Mouse (Mus musculus) ES-Bruce4 (cell line): Measurements from ENCODE around the gene Wars2. TPM values are rescaled to one million over a fixed set of nuclear protein-coding genes. Genes with fewer than 3 reads are reported as not detected.

ENCODE experiments used
- H3K27ac ChIP-seq: 2 replicates; pipeline ENCODE4 v1.5.1; 2012; ENCODE audit warnings: low read length, inconsistent platforms; ENCODE audit not compliant: insufficient read depth
- H3K27me3 ChIP-seq: 2 replicates; pipeline ENCODE4 v1.6.1; 2012; ENCODE audit warnings: mild to moderate bottlenecking, low read length, inconsistent platforms; ENCODE audit not compliant: control insufficient read depth, poor library complexity, insufficient read depth, severe bottlenecking
- H3K36me3 ChIP-seq: 2 replicates; pipeline ENCODE4 v1.6.1; 2012; ENCODE audit warnings: inconsistent platforms, mild to moderate bottlenecking, low read length, moderate library complexity; ENCODE audit not compliant: control insufficient read depth, poor library complexity, insufficient read depth, severe bottlenecking
- H3K4me1 ChIP-seq: one replicate; pipeline ENCODE4 v1.8.1; 2011; ENCODE audit warnings: low read length; ENCODE audit not compliant: control insufficient read depth, insufficient read depth
- H3K4me3 ChIP-seq: 2 replicates; pipeline ENCODE4 v1.5.1; 2011; ENCODE audit warnings: low read depth, mild to moderate bottlenecking, low read length
- H3K9ac ChIP-seq: 2 replicates; pipeline ENCODE4 v1.6.1; 2012; ENCODE audit warnings: low read depth, mild to moderate bottlenecking, inconsistent platforms; ENCODE audit not compliant: poor library complexity, severe bottlenecking
- H3K9me3 ChIP-seq: replicated peaks from 2 replicates; pipeline ENCODE4 v1.6.1; 2012; ENCODE audit warnings: mild to moderate bottlenecking, low read length, inconsistent platforms; ENCODE audit not compliant: control insufficient read depth, poor library complexity, insufficient read depth, severe bottlenecking
- CTCF ChIP-seq: IDR thresholded peaks from one replicate; pipeline ENCODE4 v1.8.1; 2011; ENCODE audit warnings: low read depth, low read length
- EP300 ChIP-seq: IDR thresholded peaks from 2 replicates; pipeline ENCODE4 v1.6.1; 2011; ENCODE audit warnings: low read depth, low read length; ENCODE audit not compliant: insufficient read depth
- POLR2A ChIP-seq: IDR thresholded peaks from one replicate; pipeline ENCODE4 v1.8.1; 2011; ENCODE audit warnings: low read length; ENCODE audit not compliant: insufficient read depth
- polyA plus RNA-seq: library from polyadenylated mRNA; stranded (reverse); fragments of >200 nt; gene quantifications from 2 replicates; pipeline ENCODE4 v1.2.4, GENCODE M21; 2011; ENCODE audit warnings: low read depth; ENCODE audit not compliant: missing spikeins, insufficient read depth, insufficient read length

Gene Wars2
- polyA plus RNA-seq, 1 experiment, result 4.4 TPM

DNA sequence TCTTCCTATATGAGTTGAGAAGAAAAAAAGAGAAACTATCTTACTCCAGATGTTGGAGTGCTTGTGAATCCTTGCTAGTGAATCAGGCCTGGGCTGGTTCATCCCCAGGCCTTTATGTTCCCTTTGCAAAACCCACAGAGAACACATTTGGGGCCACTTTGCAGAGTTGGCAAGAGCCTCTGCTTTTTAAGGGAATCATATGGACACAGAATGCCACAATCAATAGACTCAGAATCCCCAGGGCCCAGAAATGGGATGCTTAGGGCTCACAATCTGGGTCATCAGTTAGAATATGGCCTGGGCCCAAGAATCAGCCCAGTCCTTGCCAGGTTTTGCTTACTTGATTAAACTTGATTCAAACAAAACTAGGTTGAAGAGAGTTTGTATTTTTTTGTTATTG, 62.5 kb downstream of the Wars2 start:
- no peaks in the 10 kb centered on the region for H3K9me3 ChIP-seq
- no peaks in the 10 kb centered on the region for H3K36me3 ChIP-seq
- no peaks in the 10 kb centered on the region for H3K27me3 ChIP-seq
- no peak overlapping the region for H3K4me3 ChIP-seq
- no peak overlapping the region for H3K9ac ChIP-seq
- no peak overlapping the region for H3K27ac ChIP-seq
- TF ChIP-seq EP300, result no peak
- TF ChIP-seq POLR2A, result no peak
- TF ChIP-seq CTCF, result no peak
- H3K4me1 ChIP-seq, result no peaks in the 10 kb centered on the region

DNA sequence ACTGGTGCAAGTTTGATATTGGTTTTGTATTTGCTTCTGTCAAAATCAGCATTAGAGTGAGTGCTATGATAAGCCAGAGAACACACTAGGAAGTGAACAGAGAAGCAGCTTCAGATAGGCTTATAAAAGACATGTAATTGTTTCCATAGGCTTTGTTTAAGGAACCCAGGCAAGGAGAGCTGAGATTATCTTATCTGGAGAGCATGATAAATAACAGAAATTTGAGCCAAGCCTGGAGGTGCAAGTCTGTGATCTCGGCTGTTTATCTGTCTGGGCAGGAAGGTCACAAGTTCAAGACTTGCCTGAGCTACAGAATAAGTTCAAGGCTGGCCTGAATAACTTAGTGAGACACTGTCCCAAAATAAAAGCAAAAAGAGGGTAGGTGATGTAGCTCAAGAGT, 67.5 kb downstream of the Wars2 start:
- TF ChIP-seq CTCF, result no peak
- no peak for TF ChIP-seq EP300
- no peak for TF ChIP-seq POLR2A
- Histone ChIP-seq H3K27me3 (no peaks in the 10 kb centered on the region), H3K9ac (no peak overlapping the region), H3K4me1 (no peaks in the 10 kb centered on the region), H3K27ac (no peak overlapping the region), H3K4me3 (no peak overlapping the region), H3K9me3 (no peaks in the 10 kb centered on the region), H3K36me3 (no peaks in the 10 kb centered on the region)

DNA sequence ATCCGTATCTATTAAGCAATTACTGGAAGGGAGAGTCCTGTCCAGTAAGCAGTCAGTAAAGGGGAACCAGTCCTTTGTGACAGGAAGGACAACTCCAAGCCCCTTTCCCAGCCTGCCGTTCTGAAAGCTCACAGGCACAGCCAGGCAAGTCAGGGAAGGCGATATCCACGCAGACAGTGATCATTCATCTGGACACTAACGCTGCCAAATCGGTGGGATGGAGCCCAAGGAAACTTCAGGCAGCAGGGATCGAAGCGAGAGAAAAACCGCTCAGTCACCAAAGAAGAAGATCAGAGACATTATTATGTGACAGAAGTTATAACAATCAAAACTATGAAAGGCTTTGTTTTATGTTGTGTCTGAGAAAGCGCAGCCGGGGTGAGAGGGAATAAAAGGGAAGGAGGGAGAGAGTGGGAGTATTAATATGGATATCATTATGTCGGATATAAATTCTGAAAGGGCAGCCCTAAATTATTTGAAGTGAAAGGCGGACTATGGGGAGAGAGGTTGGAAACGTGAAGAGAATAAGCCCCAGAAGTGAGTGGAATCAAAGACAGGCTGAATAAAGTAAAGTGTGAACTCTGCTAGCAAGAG, 70.3 kb downstream of the Wars2 start:
- H3K4me3 ChIP-seq, result no peak overlapping the region
- H3K27ac ChIP-seq, result no peak overlapping the region
- TF ChIP-seq CTCF (no peak), EP300 (no peak), POLR2A (no peak)

DNA sequence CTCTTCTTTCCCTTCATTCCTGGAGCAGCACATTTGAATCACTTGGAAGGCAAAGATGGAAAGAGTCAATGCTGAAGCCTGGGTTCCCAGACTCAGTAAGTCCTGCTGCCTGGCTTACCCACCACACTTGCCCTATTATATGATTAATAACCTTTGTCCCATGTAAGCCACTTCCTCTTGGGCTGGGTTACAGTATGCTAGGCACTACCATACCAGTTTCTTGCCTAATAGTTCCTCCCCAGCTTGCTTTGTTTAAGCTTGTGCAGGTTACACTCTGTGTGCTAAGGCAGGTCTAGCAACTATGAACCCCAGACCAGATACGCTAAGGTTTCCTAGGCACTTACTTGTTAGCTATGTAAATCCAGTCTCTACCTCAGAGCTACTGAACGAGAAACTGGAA, 86.9 kb downstream of the Wars2 start:
- H3K36me3 ChIP-seq, result no peaks in the 10 kb centered on the region
- H3K27me3 ChIP-seq, result no peaks in the 10 kb centered on the region
- TF ChIP-seq EP300 (no peak), CTCF (no peak), POLR2A (no peak)
- no peaks in the 10 kb centered on the region for H3K4me1 ChIP-seq
- no peak overlapping the region for H3K9ac ChIP-seq
- H3K9me3 ChIP-seq, result no peaks in the 10 kb centered on the region
- no peak overlapping the region for H3K4me3 ChIP-seq
- H3K27ac ChIP-seq, result no peak overlapping the region

More for the DNA sequence above, 70.3 kb downstream of the Wars2 start:
- H3K4me1 ChIP-seq, result no peaks in the 10 kb centered on the region
- H3K9ac ChIP-seq, result no peak overlapping the region
- H3K27me3 ChIP-seq, result no peaks in the 10 kb centered on the region
- H3K9me3 ChIP-seq, result no peaks in the 10 kb centered on the region
- no peaks in the 10 kb centered on the region for H3K36me3 ChIP-seq

DNA sequence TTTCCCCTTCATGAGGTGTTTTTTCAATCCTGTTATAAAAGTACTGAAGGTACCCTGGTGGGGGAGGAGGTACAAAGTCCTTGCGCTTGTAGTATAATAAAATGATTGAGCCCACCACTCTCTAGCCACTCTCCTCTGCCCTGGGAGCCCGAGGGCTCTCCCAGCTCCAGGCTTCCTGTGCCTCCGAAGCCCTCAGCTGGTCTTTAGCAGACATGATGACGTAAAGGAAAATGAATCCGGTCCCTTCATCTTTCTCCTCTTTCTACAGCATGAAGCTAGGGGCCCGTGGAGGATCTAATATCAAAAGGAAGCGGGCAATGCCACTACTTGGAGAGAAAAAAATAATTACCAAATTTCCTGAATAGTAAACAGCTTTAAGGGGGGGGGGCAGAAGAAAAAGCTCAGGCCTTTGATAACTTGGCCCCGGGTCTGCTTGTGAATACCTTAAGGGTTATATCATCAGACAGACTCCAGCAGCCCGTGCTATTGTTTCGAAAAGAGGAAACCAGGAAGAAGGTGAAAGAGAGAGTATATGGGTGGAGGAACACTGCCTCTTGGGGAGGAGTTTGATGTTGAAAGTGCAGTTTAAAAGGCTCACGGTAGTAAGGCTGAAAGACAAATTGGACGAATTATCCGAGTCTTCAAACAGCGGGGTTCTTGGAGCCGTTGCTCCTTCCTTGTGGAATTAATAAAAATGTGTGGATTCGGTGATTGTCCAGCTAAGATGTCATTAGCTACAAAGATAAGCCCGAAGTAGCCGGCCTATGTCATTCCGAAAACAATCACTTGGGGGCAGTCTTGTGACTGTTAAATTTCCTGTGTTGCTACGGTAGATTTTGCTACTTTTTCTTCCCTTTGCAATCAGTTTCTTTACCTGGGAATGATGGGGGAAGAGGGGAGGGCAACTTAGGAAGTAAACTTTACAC, 92.8 kb downstream of the Wars2 start:
- H3K9ac ChIP-seq, result no peak overlapping the region
- H3K36me3 ChIP-seq, result no peaks in the 10 kb centered on the region
- H3K27ac ChIP-seq, result no peak overlapping the region
- TF ChIP-seq CTCF (no peak), POLR2A (no peak), EP300 (no peak)
- H3K27me3 ChIP-seq, result peaks cover 4% of the 10 kb centered on the region; the same call in 1 of the 2 replicates
- no peaks in the 10 kb centered on the region for H3K4me1 ChIP-seq
- no peak overlapping the region for H3K4me3 ChIP-seq
- no peaks in the 10 kb centered on the region for H3K9me3 ChIP-seq

DNA sequence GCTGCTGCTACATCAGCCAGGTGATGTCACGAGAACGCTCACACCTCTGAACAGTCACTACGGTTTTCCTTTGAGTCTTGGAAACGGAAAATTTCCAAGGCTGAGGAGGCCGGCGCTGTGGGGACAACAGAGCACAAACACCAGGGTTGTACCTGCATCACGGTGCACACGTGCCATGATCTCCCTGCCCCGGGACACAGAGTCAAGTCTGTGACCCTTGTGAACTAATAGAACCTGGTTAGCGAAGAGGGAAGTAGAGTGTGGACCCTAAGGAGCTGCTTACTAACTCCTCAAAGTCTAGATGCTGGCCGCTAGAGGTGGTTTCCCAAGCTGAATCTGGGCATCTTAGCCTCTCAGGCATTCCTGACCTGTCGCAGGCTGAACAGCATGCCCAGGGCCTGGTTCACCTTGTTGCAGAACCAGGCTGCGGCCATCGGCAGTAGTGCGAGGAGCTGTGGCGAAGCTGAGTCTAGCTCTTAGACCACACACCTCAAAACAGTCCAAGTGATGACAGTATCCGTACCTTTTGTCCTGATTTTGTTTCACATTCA, 93.5 kb downstream of the Wars2 start:
- no peak overlapping the region for H3K9ac ChIP-seq
- TF ChIP-seq POLR2A, result no peak
- TF ChIP-seq EP300, result no peak
- TF ChIP-seq CTCF, result no peak
- H3K4me1 ChIP-seq, result no peaks in the 10 kb centered on the region
- H3K4me3 ChIP-seq, result no peak overlapping the region
- H3K27me3 ChIP-seq, result peaks cover 8% of the 10 kb centered on the region; the same call in 1 of the 2 replicates
- H3K27ac ChIP-seq, result no peak overlapping the region
- no peaks in the 10 kb centered on the region for H3K9me3 ChIP-seq
- H3K36me3 ChIP-seq, result no peaks in the 10 kb centered on the region
